Mouse (Mus musculus) midbrain, postnatal 0 days (tissue): ENCODE results near the gene Fam167b. TPM values are rescaled to one million over a fixed set of nuclear protein-coding genes. Genes with fewer than 3 reads are reported as not detected.
A peak's percentile ranks its signal among the peaks of the same experiment; 100 is the strongest.
"Not testable (repeated sequence)": the region's sequence is repeated elsewhere in the genome, so short reads cannot be mapped to it uniquely, and the experiment has no call there.

ENCODE experiments used
- ATAC-seq: fragments of 200-750 bp; cut with Nextera tagmentation; 2 replicates; pipeline ENCODE4 v1.8.0; 2017; ENCODE audit warnings: moderate number of reproducible peaks, mild to moderate bottlenecking, moderate TSS enrichment, moderate library complexity; ENCODE audit not compliant: low FRiP score
- DNase-seq: peaks from one replicate; pipeline ENCODE4 v3.0.0-alpha.2; 2015; ENCODE audit warnings: low spot score
- H3K27ac ChIP-seq: fragments of 300-500 bp; sonication (generic); 2 replicates; pipeline ENCODE4 v1.5.1; 2014; ENCODE audit warnings: low read depth, mild to moderate bottlenecking, low read length, mixed read lengths
- H3K27me3 ChIP-seq: fragments of 300-500 bp; sonication (generic); 2 replicates; pipeline ENCODE4 v1.6.1; 2014; ENCODE audit warnings: low read length, control low read depth, mixed read lengths; ENCODE audit not compliant: insufficient read depth
- H3K36me3 ChIP-seq: fragments of 300-500 bp; sonication (generic); 2 replicates; pipeline ENCODE4 v1.6.1; 2014; ENCODE audit warnings: low read length, control low read depth, mixed read lengths; ENCODE audit not compliant: insufficient read depth
- H3K4me1 ChIP-seq: fragments of 300-500 bp; sonication (generic); 2 replicates; pipeline ENCODE4 v1.6.1; 2014; ENCODE audit warnings: mild to moderate bottlenecking, control low read depth, antibody characterized with exemption, low read length, mixed read lengths; ENCODE audit not compliant: insufficient read depth
- H3K4me2 ChIP-seq: fragments of 300-500 bp; sonication (generic); 2 replicates; pipeline ENCODE4 v1.6.1; 2014; ENCODE audit warnings: low read depth, mild to moderate bottlenecking, low read length, mixed read lengths; ENCODE audit not compliant: poor library complexity, severe bottlenecking
- H3K4me3 ChIP-seq: fragments of 300-500 bp; sonication (generic); 2 replicates; pipeline ENCODE4 v1.5.1; 2014; ENCODE audit warnings: low read depth, mild to moderate bottlenecking, low read length, moderate library complexity
- H3K9ac ChIP-seq: fragments of 300-500 bp; sonication (generic); replicated peaks from 2 replicates; pipeline ENCODE4 v1.6.1; 2014; ENCODE audit warnings: mild to moderate bottlenecking, low read length, moderate library complexity, mixed read lengths; ENCODE audit not compliant: poor library complexity, severe bottlenecking
- H3K9me3 ChIP-seq: fragments of 300-500 bp; sonication (generic); 2 replicates; pipeline ENCODE4 v1.6.1; 2016; ENCODE audit warnings: low read length, control low read depth
- CTCF ChIP-seq: IDR thresholded peaks from 2 replicates; pipeline ENCODE4 v1.5.1; 2016; ENCODE audit warnings: antibody characterized with exemption, mild to moderate bottlenecking
- WGBS: fragments of 180-500 bp; shearing (Covaris S2); extraction: QIAGEN DNeasy Blood & Tissue Kit; methylation state at CpG from one replicate; pipeline ENCODE4 v1.1.7; 2014; 5-methylcytosine and 5-hydroxymethylcytosine counted together
- polyA plus RNA-seq: library from polyadenylated mRNA; unstranded; fragments of >200 nt; fragmentation: Nextera tagmentation; extraction: Ambion mirVana; gene quantifications from 2 replicates; pipeline ENCODE4 v1.2.1, GENCODE M21; 2015
- total RNA-seq: library from RNA; depleted of rRNA; stranded (reverse); fragments of >200 nt; gene quantifications from 2 replicates; pipeline ENCODE4 v1.2.3, GENCODE M21; 2014

Fam167b gene
- total and polyA plus RNA-seq, 2 experiments from 2014 or later, result not detected

GRCm38 (mm10) chr4:129555421-129555861, 22.9 kb downstream of the Fam167b start:
- peaks cover 5% of the 10 kb centered on the region; the same call in 1 of the 2 replicates for H3K4me1 ChIP-seq
- H3K36me3 ChIP-seq, result no peaks in the 10 kb centered on the region
- ATAC-seq (peak; percentile 44; the same call in 1 of the 2 replicates), DNase-seq (peak; percentile 67)
- H3K9ac ChIP-seq, result peak overlapping the region; percentile 61
- no peaks in the 10 kb centered on the region for H3K9me3 ChIP-seq
- H3K4me3 ChIP-seq, result peak overlapping the region; percentile 45
- H3K27ac ChIP-seq, result peak overlapping the region; percentile 82
- no peaks in the 10 kb centered on the region for H3K27me3 ChIP-seq
- H3K4me2 ChIP-seq, result peak overlapping the region; percentile 88
- WGBS, result 3% methylated on average over 16 of the region's 16 CpGs
- peak; percentile 78 for TF ChIP-seq CTCF

- H3K9ac ChIP-seq, ATAC-seq, DNase-seq, H3K27me3 ChIP-seq, H3K4me3 ChIP-seq, H3K27ac ChIP-seq, H3K36me3 ChIP-seq, H3K4me2 ChIP-seq, H3K4me1 ChIP-seq, H3K9me3 ChIP-seq: not testable (repeated sequence)
- 35% methylated on average over 4 of the region's 6 CpGs for WGBS
Measured at GRCm38 (mm10) chr4:129554512-129554911, 23.8 kb downstream of the Fam167b start.

- no peak overlapping the region for H3K4me2 ChIP-seq
- H3K4me1 ChIP-seq, result 0 out of 2 replicates have a peak, but pooled peaks cover 3% of the 10 kb centered on the region
- no peak for ATAC-seq
- no peaks in the 10 kb centered on the region for H3K36me3 ChIP-seq
- H3K4me3 ChIP-seq, result no peak overlapping the region
- H3K9me3 ChIP-seq, result no peaks in the 10 kb centered on the region
- DNase-seq, result no peak
- TF ChIP-seq CTCF, result no peak
- WGBS, result 76% methylated on average over 1 of the region's 1 CpGs
- no peaks in the 10 kb centered on the region for H3K27me3 ChIP-seq
- no peak overlapping the region for H3K9ac ChIP-seq
- H3K27ac ChIP-seq, result no peak overlapping the region
Measured at GRCm38 (mm10) chr4:129550295-129550694, 28.1 kb downstream of the Fam167b start.

- no peaks in the 10 kb centered on the region for H3K9me3 ChIP-seq
- no peak overlapping the region for H3K4me3 ChIP-seq
- DNase-seq (peak; percentile 16), ATAC-seq (no peak)
- 95% methylated on average over 2 of the region's 2 CpGs for WGBS
- no peaks in the 10 kb centered on the region for H3K4me1 ChIP-seq
- H3K27me3 ChIP-seq, result no peaks in the 10 kb centered on the region
- no peak overlapping the region for H3K27ac ChIP-seq
- no peaks in the 10 kb centered on the region for H3K36me3 ChIP-seq
- no peak overlapping the region for H3K4me2 ChIP-seq
- no peak overlapping the region for H3K9ac ChIP-seq
- peak; percentile 52 for TF ChIP-seq CTCF
Measured at GRCm38 (mm10) chr4:129549306-129549705, 29.0 kb downstream of the Fam167b start.

GRCm38 (mm10) chr4:129547631-129548030, 30.7 kb downstream of the Fam167b start:
- DNase-seq, ATAC-seq, H3K27me3 ChIP-seq, H3K4me1 ChIP-seq, H3K9ac ChIP-seq, H3K4me2 ChIP-seq, H3K36me3 ChIP-seq, H3K4me3 ChIP-seq, H3K9me3 ChIP-seq, H3K27ac ChIP-seq: not testable (repeated sequence)
- 85% methylated on average over 4 of the region's 4 CpGs for WGBS

- Histone ChIP-seq H3K4me3 (no peak overlapping the region), H3K36me3 (no peaks in the 10 kb centered on the region), H3K9ac (no peak overlapping the region), H3K9me3 (no peaks in the 10 kb centered on the region), H3K27me3 (no peaks in the 10 kb centered on the region), H3K4me1 (peaks cover 6% of the 10 kb centered on the region), H3K27ac (no peak overlapping the region), H3K4me2 (no peak overlapping the region)
- DNase-seq, result no peak
- no peak for ATAC-seq
- TF ChIP-seq CTCF, result no peak
- 77% methylated on average over 4 of the region's 4 CpGs for WGBS
Measured at GRCm38 (mm10) chr4:129544106-129544505, 34.2 kb downstream of the Fam167b start.
